Mouse (Mus musculus): ENCODE data around the gene Smyd3. TPM values are rescaled to one million over a fixed set of nuclear protein-coding genes. Genes with fewer than 3 reads are reported as not detected.
A peak's percentile ranks its signal among the peaks of the same experiment; 100 is the strongest.

Gene Smyd3
- total and polyA plus RNA-seq, 2 experiments from 2014 or later, result 15.8 to 28.4 TPM

DNA sequence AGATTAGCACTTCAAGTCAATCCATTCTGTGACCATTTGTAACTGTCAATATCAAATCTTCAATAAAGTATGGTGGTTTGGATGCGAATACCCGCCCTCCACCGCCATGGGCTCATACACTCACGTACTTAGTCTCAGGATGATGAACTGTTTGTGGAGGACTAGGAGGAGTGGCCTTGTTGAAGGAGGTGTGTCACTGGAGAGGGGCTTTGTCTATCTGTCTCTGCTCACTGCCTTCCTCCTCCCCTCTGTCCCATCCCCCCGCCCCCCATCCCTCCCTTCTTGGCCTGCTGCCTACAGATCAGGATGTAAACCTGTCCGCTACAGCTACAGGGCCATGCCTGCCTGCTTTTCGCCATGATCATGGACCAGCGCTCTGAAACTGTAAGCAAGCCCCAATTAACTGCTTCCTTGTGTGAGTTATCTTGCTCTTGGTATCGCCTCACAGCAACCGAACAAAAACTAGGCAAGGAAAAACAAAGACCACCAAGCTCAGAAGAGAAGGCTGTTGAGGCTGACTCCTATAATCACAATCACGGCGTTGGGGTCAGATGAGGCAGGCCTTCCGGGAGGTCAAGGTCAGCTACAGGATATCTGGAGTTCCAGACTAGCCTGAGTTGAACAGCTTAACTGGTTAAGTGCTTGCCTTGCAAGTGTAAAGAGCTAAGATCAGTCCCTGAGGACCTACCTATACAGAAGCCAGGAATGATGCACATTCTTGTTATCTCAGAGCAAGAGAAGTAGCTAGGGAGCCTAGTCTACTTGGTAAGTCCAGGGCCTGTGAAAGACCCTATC, 7.1 kb downstream of the Smyd3 start:
- Histone ChIP-seq H3K4me1 (ENCODE audit: insufficient read depth, low read length) (no peaks in the 10 kb centered on the region), H3K4me3 (ENCODE audit: low read depth, low read length) (no peak overlapping the region), H3K9ac (replicated peaks; ENCODE audit: low read length, poor library complexity, severe bottlenecking) (no peak overlapping the region), H3K4me2 (ENCODE audit: low read depth, low read length, poor library complexity, severe bottlenecking) (no peak overlapping the region), H3K9me3 (ENCODE audit: low read length) (no peaks in the 10 kb centered on the region), H3K36me3 (ENCODE audit: insufficient read depth, low read length) (no peaks in the 10 kb centered on the region), H3K27ac (ENCODE audit: low read depth, low read length) (no peak overlapping the region), H3K27me3 (ENCODE audit: insufficient read depth, low read length) (no peaks in the 10 kb centered on the region)
- DNase-seq (ENCODE audit: low spot score), result no peak
- no peak for TF ChIP-seq CTCF (IDR thresholded peaks at IDR 0.05)
- no peak for ATAC-seq (ENCODE audit: low FRiP score)
- 89% methylated on average over 13 of the region's 13 CpGs for WGBS

DNA sequence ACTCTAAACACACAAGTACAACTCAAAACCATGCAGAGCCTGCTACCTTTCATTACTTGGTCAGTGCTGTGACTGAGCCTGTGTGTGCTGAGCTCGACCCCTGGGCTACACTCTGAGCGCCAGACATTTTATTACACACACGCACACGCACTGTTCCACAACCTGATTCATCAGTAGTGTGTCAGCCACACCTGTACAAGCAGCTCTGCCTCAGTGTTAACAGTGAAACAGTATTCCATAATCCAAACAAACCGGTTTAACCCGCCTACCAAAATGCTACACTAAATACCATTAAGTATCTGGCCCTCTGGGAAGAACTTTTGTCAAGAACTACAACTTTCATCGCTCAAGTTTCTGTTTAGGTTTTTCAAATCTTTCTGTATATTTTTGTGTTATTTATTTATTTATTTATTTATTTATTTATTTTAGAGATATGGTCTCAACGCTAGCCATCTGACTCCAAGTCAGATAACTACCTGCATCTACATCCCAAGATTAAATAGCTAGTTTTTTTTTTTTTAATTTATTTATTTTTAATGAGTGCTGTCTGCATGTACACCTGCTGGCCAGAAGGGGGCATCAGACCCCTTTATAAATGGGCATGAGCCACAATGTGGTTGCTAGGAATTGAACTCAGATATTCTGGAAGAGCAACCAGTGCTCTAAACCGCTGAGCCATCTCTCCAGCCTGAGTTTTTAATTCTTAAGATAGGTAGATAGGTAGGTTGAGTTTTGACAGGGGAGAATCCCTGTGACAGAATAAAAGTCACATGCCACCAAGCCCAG, 11.1 kb downstream of the Smyd3 start:
- ATAC-seq (ENCODE audit: low FRiP score), result no peak
- WGBS, result 70% methylated on average over 9 of the region's 9 CpGs

DNA sequence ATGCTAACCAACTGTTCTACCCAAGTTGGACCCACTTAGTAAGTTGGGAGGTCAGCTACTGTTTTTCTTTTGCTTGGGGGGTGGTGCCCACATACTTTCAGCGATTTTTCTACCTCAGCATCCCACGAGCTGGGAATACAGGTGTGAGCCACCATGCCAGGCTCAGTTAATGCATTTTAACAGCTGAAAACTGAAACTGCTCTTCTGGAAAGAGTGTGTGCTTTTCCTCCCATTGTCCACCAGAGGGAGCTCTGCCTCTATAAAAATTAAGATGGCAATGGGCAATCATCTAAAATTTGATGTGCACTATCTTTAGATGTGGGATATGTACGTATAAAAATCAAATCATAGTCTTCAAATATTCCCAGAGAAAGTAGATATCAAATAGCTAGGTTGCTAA, 15.3 kb downstream of the Smyd3 start:
- H3K4me3 ChIP-seq (ENCODE audit: low read depth, low read length), result no peak overlapping the region
- no peak for ATAC-seq (ENCODE audit: low FRiP score)
- no peak overlapping the region for H3K4me2 ChIP-seq (ENCODE audit: low read depth, low read length, poor library complexity, severe bottlenecking)
- no peaks in the 10 kb centered on the region for H3K36me3 ChIP-seq (ENCODE audit: insufficient read depth, low read length)
- H3K9ac ChIP-seq (replicated peaks; ENCODE audit: low read length, poor library complexity, severe bottlenecking), result no peak overlapping the region
- no peaks in the 10 kb centered on the region for H3K9me3 ChIP-seq (ENCODE audit: low read length)
- H3K27me3 ChIP-seq (ENCODE audit: insufficient read depth, low read length), result no peaks in the 10 kb centered on the region
- no peak overlapping the region for H3K27ac ChIP-seq (ENCODE audit: low read depth, low read length)
- peak; percentile 57 for DNase-seq (ENCODE audit: low spot score)
- no peaks in the 10 kb centered on the region for H3K4me1 ChIP-seq (ENCODE audit: insufficient read depth, low read length)
- 19% methylated on average over 3 of the region's 3 CpGs for WGBS
- TF ChIP-seq CTCF (IDR thresholded peaks at IDR 0.05), result peak; percentile 86

More for the DNA sequence above, 11.1 kb downstream of the Smyd3 start:
- H3K9me3 ChIP-seq (ENCODE audit: low read length), result no peaks in the 10 kb centered on the region
- DNase-seq (ENCODE audit: low spot score), result peak; percentile 42
- no peak overlapping the region for H3K9ac ChIP-seq (replicated peaks; ENCODE audit: low read length, poor library complexity, severe bottlenecking)
- H3K27ac ChIP-seq (ENCODE audit: low read depth, low read length), result no peak overlapping the region
- peak; percentile 68 for TF ChIP-seq CTCF (IDR thresholded peaks at IDR 0.05)
- no peaks in the 10 kb centered on the region for H3K27me3 ChIP-seq (ENCODE audit: insufficient read depth, low read length)
- H3K4me2 ChIP-seq (ENCODE audit: low read depth, low read length, poor library complexity, severe bottlenecking), result no peak overlapping the region
- no peak overlapping the region for H3K4me3 ChIP-seq (ENCODE audit: low read depth, low read length)
- H3K36me3 ChIP-seq (ENCODE audit: insufficient read depth, low read length), result no peaks in the 10 kb centered on the region
- no peaks in the 10 kb centered on the region for H3K4me1 ChIP-seq (ENCODE audit: insufficient read depth, low read length)

DNA sequence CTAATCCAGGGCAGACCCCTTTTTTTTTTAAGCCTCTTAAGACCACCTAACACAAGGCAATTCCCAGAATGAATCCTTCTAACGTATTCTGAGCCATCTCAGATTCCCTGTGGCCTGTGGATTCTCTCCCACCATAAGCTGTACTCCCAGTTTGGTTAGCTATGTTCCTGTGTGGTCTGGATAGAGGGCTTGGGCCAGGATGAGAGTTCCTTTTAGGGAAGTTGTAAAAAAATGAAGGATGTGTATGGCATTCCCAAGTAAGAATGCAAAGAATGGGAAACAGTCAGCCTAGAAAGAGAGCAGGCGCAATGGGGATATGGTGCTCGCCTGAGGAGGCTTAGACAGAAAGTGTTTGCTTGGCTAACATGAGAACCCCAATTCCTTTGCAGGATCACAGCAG, 18.6 kb downstream of the Smyd3 start:
- WGBS, result 74% methylated on average over 3 of the region's 3 CpGs
- Histone ChIP-seq H3K27ac (ENCODE audit: low read depth, low read length) (no peak overlapping the region), H3K4me2 (ENCODE audit: low read depth, low read length, poor library complexity, severe bottlenecking) (no peak overlapping the region), H3K27me3 (ENCODE audit: insufficient read depth, low read length) (no peaks in the 10 kb centered on the region), H3K36me3 (ENCODE audit: insufficient read depth, low read length) (no peaks in the 10 kb centered on the region), H3K4me3 (ENCODE audit: low read depth, low read length) (no peak overlapping the region), H3K4me1 (ENCODE audit: insufficient read depth, low read length) (no peaks in the 10 kb centered on the region), H3K9ac (replicated peaks; ENCODE audit: low read length, poor library complexity, severe bottlenecking) (no peak overlapping the region), H3K9me3 (ENCODE audit: low read length) (no peaks in the 10 kb centered on the region)
- DNase-seq (ENCODE audit: low spot score) (no peak), ATAC-seq (ENCODE audit: low FRiP score) (no peak)
- no peak for TF ChIP-seq CTCF (IDR thresholded peaks at IDR 0.05)

DNA sequence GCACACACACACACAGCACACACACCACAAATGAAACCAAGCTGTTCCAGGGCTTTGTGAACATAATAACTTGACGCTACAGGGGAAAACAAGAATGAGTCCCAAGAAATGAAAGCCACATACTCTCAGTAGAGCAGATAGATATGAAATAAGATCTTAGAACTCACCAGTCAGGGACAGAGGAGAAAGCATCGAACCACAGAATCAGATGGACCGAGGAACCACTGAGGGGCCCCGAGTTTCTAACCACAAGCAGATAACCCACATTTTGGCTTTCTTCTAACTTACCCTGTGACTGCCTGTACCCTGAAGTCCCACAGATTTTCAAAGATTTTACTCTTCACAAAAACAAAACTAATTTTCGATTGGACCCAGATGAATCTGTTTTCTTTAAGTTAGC, 24.9 kb downstream of the Smyd3 start:
- TF ChIP-seq CTCF (IDR thresholded peaks at IDR 0.05), result no peak
- DNase-seq (ENCODE audit: low spot score), result no peak
- no peak overlapping the region for H3K9ac ChIP-seq (replicated peaks; ENCODE audit: low read length, poor library complexity, severe bottlenecking)
- 82% methylated on average over 5 of the region's 5 CpGs for WGBS
- H3K36me3 ChIP-seq (ENCODE audit: insufficient read depth, low read length), result no peaks in the 10 kb centered on the region
- no peak overlapping the region for H3K4me3 ChIP-seq (ENCODE audit: low read depth, low read length)
- no peak overlapping the region for H3K27ac ChIP-seq (ENCODE audit: low read depth, low read length)
- no peak for ATAC-seq (ENCODE audit: low FRiP score)
- H3K9me3 ChIP-seq (ENCODE audit: low read length), result no peaks in the 10 kb centered on the region
- H3K27me3 ChIP-seq (ENCODE audit: insufficient read depth, low read length), result no peaks in the 10 kb centered on the region
- H3K4me1 ChIP-seq (ENCODE audit: insufficient read depth, low read length), result no peaks in the 10 kb centered on the region
- H3K4me2 ChIP-seq (ENCODE audit: low read depth, low read length, poor library complexity, severe bottlenecking), result no peak overlapping the region

DNA sequence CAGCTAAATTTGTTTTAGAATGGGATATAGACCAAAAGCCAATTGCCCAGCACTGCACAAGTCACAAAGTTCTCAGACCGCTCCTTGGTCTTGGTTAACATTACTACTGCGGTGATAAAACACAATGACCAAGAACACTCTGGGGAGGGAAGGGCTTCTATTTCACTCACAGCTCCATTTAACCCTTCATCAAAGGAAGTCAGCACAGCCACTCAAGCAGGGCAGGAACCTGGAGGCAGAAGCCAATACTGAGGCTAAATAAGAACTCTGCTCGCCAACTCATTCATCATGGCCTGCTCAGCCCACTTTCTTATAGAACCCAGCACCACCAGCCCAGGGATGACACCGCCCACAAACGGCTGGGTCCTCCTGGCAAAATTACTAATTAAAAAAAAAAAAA, 29.3 kb downstream of the Smyd3 start:
- ATAC-seq (ENCODE audit: low FRiP score) (no peak), DNase-seq (ENCODE audit: low spot score) (no peak)
- H3K4me2 ChIP-seq (ENCODE audit: low read depth, low read length, poor library complexity, severe bottlenecking), result no peak overlapping the region
- H3K27ac ChIP-seq (ENCODE audit: low read depth, low read length), result no peak overlapping the region
- WGBS, result 92% methylated on average over 5 of the region's 5 CpGs
- no peaks in the 10 kb centered on the region for H3K27me3 ChIP-seq (ENCODE audit: insufficient read depth, low read length)
- no peak overlapping the region for H3K4me3 ChIP-seq (ENCODE audit: low read depth, low read length)
- no peak for TF ChIP-seq CTCF (IDR thresholded peaks at IDR 0.05)
- no peaks in the 10 kb centered on the region for H3K36me3 ChIP-seq (ENCODE audit: insufficient read depth, low read length)
- no peak overlapping the region for H3K9ac ChIP-seq (replicated peaks; ENCODE audit: low read length, poor library complexity, severe bottlenecking)
- no peaks in the 10 kb centered on the region for H3K4me1 ChIP-seq (ENCODE audit: insufficient read depth, low read length)
- no peaks in the 10 kb centered on the region for H3K9me3 ChIP-seq (ENCODE audit: low read length)

Data from midbrain, postnatal 0 days (tissue).